Mouse (Mus musculus) ES-Bruce4 (cell line): Measurements from ENCODE around the gene Ifi207.
"Not testable (repeated sequence)": the region's sequence is repeated elsewhere in the genome, so short reads cannot be mapped to it uniquely, and the experiment has no call there.

Experiments
- CTCF ChIP-seq: IDR thresholded peaks from one replicate; pipeline ENCODE4 v1.8.1; 2011; ENCODE audit warnings: low read depth, low read length
- EP300 ChIP-seq: IDR thresholded peaks from 2 replicates; pipeline ENCODE4 v1.6.1; 2011; ENCODE audit warnings: low read depth, low read length; ENCODE audit not compliant: insufficient read depth
- POLR2A ChIP-seq: IDR thresholded peaks from one replicate; pipeline ENCODE4 v1.8.1; 2011; ENCODE audit warnings: low read length; ENCODE audit not compliant: insufficient read depth

DNA sequence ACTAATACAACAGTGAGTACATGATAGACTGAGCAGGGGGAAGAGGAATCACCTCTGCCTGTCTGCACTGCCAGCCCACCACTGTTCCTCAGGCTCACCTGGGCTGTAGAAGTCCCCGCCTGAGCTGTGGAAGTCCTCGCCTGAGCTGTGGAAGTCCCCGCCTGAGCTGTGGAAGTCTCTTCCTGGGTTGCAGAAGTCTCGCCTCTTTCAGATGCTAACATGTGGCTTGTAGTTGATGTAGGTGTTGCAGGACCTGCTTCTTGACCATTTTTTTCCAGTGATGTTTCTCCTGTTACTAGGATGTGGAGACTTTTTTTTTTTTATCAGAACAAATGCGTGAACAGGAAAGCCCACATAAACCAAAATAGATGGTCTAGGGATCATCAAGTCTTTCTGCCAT, 18.5 kb upstream of the Ifi207 start:
- not testable (repeated sequence) for TF ChIP-seq CTCF, POLR2A, EP300
